Mouse (Mus musculus) midbrain, embryonic 12.5 days (tissue): Measurements from ENCODE around the gene Hipk3. TPM values are rescaled to one million over a fixed set of nuclear protein-coding genes. Genes with fewer than 3 reads are reported as not detected.

Experiments used
- ATAC-seq: fragments of 200-750 bp; cut with Nextera tagmentation; 2 replicates; pipeline ENCODE4 v1.8.0; 2017; ENCODE audit warnings: low read depth, moderate TSS enrichment, moderate library complexity; ENCODE audit not compliant: low FRiP score
- H3K27ac ChIP-seq: fragments of 300-500 bp; sonication (generic); replicated peaks from 2 replicates; pipeline ENCODE4 v1.5.1; 2016; ENCODE audit warnings: mild to moderate bottlenecking
- H3K27me3 ChIP-seq: fragments of 300-500 bp; sonication (generic); 2 replicates; pipeline ENCODE4 v1.6.1; 2016; ENCODE audit warnings: mild to moderate bottlenecking
- H3K36me3 ChIP-seq: fragments of 300-500 bp; sonication (generic); 2 replicates; pipeline ENCODE4 v1.6.1; 2016
- H3K4me1 ChIP-seq: fragments of 300-500 bp; sonication (generic); 2 replicates; pipeline ENCODE4 v1.6.1; 2016
- H3K4me2 ChIP-seq: fragments of 300-500 bp; sonication (generic); replicated peaks from 2 replicates; pipeline ENCODE4 v1.6.1; 2016; ENCODE audit warnings: mild to moderate bottlenecking, moderate library complexity
- H3K4me3 ChIP-seq: fragments of 300-500 bp; sonication (generic); 2 replicates; pipeline ENCODE4 v1.5.1; 2016; ENCODE audit warnings: mild to moderate bottlenecking
- H3K9ac ChIP-seq: fragments of 300-500 bp; sonication (generic); replicated peaks from 2 replicates; pipeline ENCODE4 v1.6.1; 2016; ENCODE audit warnings: mild to moderate bottlenecking, moderate library complexity
- H3K9me3 ChIP-seq: fragments of 300-500 bp; sonication (generic); 2 replicates; pipeline ENCODE4 v1.6.1; 2016; ENCODE audit warnings: mild to moderate bottlenecking
- WGBS: fragments of 180-500 bp; shearing (Covaris S2); methylation state at CpG from one replicate; pipeline ENCODE4 v1.1.7; 2016; 5-methylcytosine and 5-hydroxymethylcytosine counted together
- polyA plus RNA-seq: library from polyadenylated mRNA; unstranded; fragments of >200 nt; fragmentation: Nextera tagmentation; extraction: Ambion mirVana; gene quantifications from 2 replicates; pipeline ENCODE4 v1.2.1, GENCODE M21; 2016

Gene Hipk3
- polyA plus RNA-seq, 1 experiment from 2014 or later = 9.4 TPM

DNA sequence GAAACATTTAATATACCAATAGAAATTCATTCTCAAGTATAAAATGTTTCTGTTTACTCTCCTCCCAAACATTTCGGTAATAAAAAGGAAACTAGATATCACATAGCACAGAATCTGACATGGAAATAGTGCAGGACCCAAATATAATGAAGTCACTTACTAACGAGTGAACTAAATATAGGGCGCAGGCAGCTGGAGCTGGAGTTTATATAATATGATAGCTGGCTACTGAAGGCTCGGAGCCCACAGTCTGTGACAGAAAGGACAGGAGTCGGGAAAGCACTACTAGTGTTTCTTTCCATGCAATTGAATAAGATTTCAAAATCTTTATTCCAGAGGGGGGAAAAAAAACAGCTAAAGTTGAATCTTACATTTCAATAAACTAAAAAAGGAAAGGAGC is 25.8 kb downstream of the Hipk3 start:
- Histone ChIP-seq H3K9me3 (no peaks in the 10 kb centered on the region), H3K27me3 (no peaks in the 10 kb centered on the region), H3K4me1 (0 out of 2 replicates have a peak, but pooled peaks cover 6% of the 10 kb centered on the region), H3K9ac (no peak overlapping the region), H3K36me3 (0 out of 2 replicates have a peak, but pooled peaks cover 8% of the 10 kb centered on the region), H3K4me3 (no peak overlapping the region), H3K27ac (no peak overlapping the region), H3K4me2 (no peak overlapping the region)
- 89% methylated on average over 5 of the region's 5 CpGs for WGBS
- no peak for ATAC-seq

DNA sequence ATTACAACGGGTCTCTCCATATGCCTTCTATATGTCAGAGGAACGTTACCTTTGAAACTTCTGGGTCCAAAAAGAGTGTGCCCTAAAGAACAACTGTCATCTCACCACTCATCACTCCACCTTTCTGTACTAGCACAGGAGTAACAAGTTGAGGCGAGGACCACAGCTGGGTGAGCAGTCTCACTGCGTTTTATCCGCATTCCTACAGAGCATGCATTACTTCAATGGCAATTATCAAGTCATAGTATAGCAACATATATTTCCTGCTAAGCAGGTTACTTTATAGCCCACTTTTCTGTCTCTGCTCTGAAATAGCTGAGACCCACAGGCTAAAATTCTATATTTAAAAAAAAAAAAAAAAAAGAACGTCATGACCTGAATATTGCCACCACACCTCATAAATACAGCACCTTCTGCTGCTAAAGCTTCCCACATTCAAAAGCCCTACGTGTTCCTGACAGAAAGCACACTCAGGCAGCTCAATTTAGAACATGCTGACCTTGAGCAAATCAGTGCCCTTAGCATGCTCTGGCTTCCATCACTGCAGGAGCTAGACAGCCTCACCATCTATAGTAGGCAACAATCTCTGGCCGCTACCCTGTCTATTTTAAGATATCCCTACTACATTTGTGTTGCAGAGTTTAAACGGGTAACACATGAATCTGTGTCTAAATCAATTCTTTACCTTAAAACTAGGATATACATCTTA is 27.2 kb downstream of the Hipk3 start:
- H3K27me3 ChIP-seq = no peaks in the 10 kb centered on the region
- no peak overlapping the region for H3K9ac ChIP-seq
- no peak overlapping the region for H3K4me3 ChIP-seq
- 86% methylated on average over 9 of the region's 9 CpGs for WGBS
- 0 out of 2 replicates have a peak, but pooled peaks cover 6% of the 10 kb centered on the region for H3K4me1 ChIP-seq
- H3K36me3 ChIP-seq = 0 out of 2 replicates have a peak, but pooled peaks cover 8% of the 10 kb centered on the region
- no peak overlapping the region for H3K27ac ChIP-seq
- H3K4me2 ChIP-seq = no peak overlapping the region
- no peaks in the 10 kb centered on the region for H3K9me3 ChIP-seq
- no peak for ATAC-seq

DNA sequence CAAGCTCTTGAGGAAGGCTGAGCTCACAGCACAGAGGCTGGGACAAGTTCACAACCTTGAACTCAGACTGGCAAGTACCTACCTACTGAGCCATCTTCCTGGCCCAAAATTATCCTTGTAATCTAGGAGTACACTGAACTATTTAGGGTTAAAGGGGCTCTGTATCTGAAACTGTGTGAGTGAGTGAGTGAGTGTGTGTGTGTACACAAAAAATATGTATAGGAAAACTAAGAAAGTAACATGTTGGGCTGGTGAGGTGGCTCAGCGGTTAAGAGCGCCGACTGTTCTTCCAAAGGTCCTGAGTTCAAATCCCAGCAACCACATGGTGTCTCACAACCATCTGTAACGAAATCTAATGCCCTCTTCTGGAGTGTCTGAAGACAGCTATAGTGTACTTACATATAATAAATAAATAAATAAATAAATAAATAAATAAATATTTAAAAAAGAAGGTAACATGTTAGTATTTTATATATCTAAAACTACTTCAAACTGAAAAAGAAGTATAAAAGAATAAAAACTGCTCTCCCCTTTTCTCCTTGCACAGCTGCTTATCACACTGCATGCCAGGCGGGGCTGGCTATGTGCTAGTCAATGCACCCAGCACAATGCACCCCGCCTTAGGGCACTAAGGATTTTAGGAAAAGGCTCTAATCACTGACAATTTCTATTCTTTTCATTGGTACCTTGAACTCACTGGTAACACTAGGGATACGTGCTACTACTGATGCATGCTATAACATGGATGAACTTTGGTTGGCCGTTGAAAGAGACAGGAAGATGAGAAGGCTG is 28.4 kb downstream of the Hipk3 start:
- Histone ChIP-seq H3K4me2 (no peak overlapping the region), H3K9me3 (no peaks in the 10 kb centered on the region), H3K36me3 (0 out of 2 replicates have a peak, but pooled peaks cover 1% of the 10 kb centered on the region), H3K4me3 (no peak overlapping the region), H3K27ac (no peak overlapping the region), H3K9ac (no peak overlapping the region), H3K27me3 (no peaks in the 10 kb centered on the region), H3K4me1 (0 out of 2 replicates have a peak, but pooled peaks cover 6% of the 10 kb centered on the region)
- 94% methylated on average over 8 of the region's 8 CpGs for WGBS
- no peak for ATAC-seq

DNA sequence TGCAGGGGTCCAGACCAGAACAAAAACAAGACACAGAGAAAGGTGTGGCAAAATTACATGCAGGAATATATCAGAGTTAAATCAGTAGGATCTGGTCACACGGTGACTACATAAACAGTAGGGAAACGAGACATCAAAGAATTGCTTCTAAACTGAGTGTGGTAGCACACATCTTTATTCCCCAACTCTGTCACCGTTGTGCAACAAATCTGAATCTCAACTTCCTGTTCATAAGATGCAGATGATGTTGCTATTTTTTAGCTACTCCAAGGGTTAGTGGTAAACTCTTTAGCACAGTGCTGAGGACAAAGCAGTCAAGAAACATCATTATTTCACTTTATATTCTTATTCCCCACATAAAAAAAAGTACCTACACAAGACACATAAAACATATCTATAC is 34.2 kb downstream of the Hipk3 start:
- Histone ChIP-seq H3K27me3 (no peaks in the 10 kb centered on the region), H3K4me2 (no peak overlapping the region), H3K36me3 (no peaks in the 10 kb centered on the region), H3K4me1 (peaks cover 11% of the 10 kb centered on the region), H3K9me3 (no peaks in the 10 kb centered on the region), H3K4me3 (no peak overlapping the region), H3K27ac (no peak overlapping the region), H3K9ac (no peak overlapping the region)
- ATAC-seq = no peak
- 84% methylated on average over 3 of the region's 3 CpGs for WGBS

DNA sequence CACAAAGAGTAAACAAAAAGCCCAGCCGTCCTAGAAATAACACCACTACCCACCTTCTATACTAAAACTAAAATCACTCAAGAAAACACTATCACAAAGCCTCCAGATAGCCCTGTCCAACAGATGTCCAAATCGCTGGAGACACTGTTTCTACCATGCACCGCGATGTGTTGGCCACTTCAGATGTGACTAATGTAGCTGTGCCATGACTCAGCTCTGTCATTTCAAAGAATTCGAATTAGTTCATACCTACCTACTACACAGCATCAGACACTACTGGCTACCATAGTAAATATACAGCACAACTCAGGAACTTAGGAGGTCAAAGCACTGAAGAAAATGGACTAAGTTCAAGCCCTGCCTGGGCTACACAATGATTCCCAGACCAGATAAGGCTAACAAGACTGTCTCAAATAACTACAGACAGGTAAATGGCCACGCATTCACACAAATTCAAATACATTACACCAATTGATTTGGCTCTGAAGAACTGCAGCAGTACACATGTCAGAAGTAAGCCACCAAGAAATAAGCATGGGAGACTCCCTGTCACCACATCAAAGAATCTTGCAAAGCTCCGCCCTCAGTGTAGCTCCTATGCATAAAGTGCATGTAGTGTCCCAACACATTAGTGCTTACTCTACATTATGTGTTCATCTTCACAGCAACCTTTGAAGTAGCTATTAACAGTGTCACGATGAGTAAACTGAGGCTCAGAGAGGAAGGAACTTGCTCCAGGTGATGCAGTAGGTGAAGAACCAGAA is 35.5 kb downstream of the Hipk3 start:
- H3K4me3 ChIP-seq = no peak overlapping the region
- no peaks in the 10 kb centered on the region for H3K27me3 ChIP-seq
- H3K4me2 ChIP-seq = no peak overlapping the region
- H3K9me3 ChIP-seq = no peaks in the 10 kb centered on the region
- WGBS = 90% methylated on average over 8 of the region's 8 CpGs
- H3K4me1 ChIP-seq = peaks cover 12% of the 10 kb centered on the region
- no peak overlapping the region for H3K9ac ChIP-seq
- H3K36me3 ChIP-seq = no peaks in the 10 kb centered on the region
- no peak for ATAC-seq
- no peak overlapping the region for H3K27ac ChIP-seq

DNA sequence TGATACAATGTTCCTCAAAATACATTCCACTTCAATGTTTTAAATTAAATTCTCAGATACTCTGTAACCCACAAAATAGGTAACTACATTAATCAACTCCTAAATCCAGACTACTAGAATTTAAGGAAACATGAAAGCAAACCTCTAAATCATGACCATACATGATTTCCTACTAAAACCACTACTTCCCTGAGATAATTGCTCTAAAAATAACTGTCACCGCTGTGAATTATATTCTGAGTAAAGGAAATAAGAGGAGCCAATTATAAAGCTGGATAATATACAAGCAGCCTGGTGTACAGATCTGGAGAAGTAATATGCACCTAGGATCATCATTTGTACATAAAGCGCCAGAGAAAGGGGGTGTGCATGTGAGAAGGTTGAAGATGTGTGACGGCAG is 37.1 kb downstream of the Hipk3 start:
- Histone ChIP-seq H3K9me3 (no peaks in the 10 kb centered on the region), H3K27me3 (no peaks in the 10 kb centered on the region), H3K27ac (no peak overlapping the region), H3K36me3 (no peaks in the 10 kb centered on the region), H3K4me1 (peaks cover 12% of the 10 kb centered on the region), H3K4me3 (no peak overlapping the region), H3K4me2 (no peak overlapping the region), H3K9ac (no peak overlapping the region)
- no peak for ATAC-seq
- 87% methylated on average over 3 of the region's 3 CpGs for WGBS

DNA sequence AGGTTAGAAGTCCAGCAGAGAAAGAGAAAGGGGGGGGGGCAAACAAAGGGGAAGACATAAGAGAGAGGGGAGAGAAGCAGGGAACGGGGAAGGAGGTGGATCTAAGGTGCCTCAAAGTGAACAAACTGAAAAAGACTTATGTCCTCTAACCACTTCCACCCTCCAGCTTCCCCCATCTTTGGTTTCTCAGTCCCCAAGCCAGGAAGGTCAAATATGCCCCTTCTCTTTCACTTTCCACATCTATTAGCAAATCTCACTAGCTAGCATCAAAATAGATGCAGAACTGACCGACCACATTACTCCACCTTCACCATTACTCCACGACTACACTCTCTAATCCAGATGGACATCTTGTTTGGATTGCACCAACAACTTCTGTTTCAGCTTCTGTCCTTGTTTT is 43.6 kb downstream of the Hipk3 start:
- H3K9me3 ChIP-seq = no peaks in the 10 kb centered on the region
- no peak overlapping the region for H3K4me2 ChIP-seq
- no peaks in the 10 kb centered on the region for H3K27me3 ChIP-seq
- no peak for ATAC-seq
- no peak overlapping the region for H3K27ac ChIP-seq
- WGBS = 79% methylated on average over 3 of the region's 3 CpGs
- H3K9ac ChIP-seq = no peak overlapping the region
- H3K36me3 ChIP-seq = no peaks in the 10 kb centered on the region
- H3K4me3 ChIP-seq = no peak overlapping the region
- peaks cover 4% of the 10 kb centered on the region; the same call in 1 of the 2 replicates for H3K4me1 ChIP-seq

DNA sequence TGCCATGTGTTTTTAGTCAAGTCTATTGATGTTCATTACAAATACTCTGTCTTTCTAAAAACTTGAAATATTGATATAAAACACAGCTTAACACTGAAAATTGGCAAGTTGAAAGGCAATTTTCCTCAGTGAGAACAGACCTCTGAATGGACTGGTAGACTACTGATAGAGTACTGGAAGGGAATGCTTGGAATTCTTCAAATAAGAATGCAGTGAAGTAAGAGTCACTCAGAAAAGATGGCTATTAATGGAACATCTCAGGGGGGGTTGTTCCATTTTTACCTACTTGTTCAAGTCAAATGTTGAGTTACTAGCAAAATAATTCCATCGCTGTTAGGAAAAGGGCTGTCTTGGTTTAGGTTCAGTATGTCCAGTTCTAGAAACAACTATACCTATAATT is 45.1 kb downstream of the Hipk3 start:
- no peaks in the 10 kb centered on the region for H3K36me3 ChIP-seq
- H3K27ac ChIP-seq = no peak overlapping the region
- ATAC-seq = no peak
- 100% methylated on average over 1 of the region's 1 CpGs for WGBS
- H3K9me3 ChIP-seq = no peaks in the 10 kb centered on the region
- no peak overlapping the region for H3K4me2 ChIP-seq
- H3K4me1 ChIP-seq = no peaks in the 10 kb centered on the region
- no peak overlapping the region for H3K9ac ChIP-seq
- no peak overlapping the region for H3K4me3 ChIP-seq
- no peaks in the 10 kb centered on the region for H3K27me3 ChIP-seq

DNA sequence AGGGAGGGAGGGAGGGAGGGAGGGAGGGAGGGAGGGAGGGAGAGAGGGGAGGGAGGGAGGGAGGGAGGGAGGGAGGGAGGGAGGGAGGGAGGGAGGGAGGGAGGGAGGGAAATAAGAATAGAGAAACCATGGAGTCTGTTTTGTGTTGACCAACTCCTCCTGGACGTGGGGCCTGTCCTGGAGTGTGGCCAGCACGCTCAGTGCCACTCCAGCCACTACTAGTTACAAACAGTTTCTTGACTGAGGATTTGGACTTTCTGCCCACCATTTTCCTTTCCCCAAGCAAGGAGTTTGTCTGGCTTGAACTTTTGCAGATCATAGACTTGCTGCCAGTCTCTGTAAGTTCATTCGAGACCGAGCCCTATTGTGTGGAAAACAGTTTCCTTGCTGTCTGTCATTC is 46.0 kb downstream of the Hipk3 start:
- no peak overlapping the region for H3K9ac ChIP-seq
- H3K4me3 ChIP-seq = no peak overlapping the region
- no peaks in the 10 kb centered on the region for H3K9me3 ChIP-seq
- H3K27me3 ChIP-seq = no peaks in the 10 kb centered on the region
- H3K27ac ChIP-seq = no peak overlapping the region
- H3K36me3 ChIP-seq = no peaks in the 10 kb centered on the region
- no peaks in the 10 kb centered on the region for H3K4me1 ChIP-seq
- WGBS = 90% methylated on average over 4 of the region's 4 CpGs
- no peak overlapping the region for H3K4me2 ChIP-seq
- ATAC-seq = no peak

DNA sequence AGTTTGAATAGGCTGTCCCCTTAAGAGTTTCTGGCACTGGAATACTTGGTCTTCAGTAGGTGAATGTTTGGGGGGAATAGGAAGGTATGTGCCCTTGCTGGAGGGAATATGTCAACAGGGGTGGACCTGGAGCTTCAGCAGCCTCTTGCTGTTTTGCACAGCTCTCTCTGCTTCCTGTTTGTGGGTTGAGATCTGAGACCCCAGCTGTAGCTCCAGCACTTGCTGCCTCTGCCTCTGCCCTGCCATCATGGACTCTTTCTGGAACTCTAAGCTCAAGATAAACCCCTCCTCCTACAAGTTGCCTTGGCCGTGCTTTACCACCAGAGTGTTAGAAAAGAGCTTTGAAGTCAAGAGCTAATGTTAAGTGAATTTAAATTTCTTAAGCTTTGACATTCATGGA is 48.2 kb downstream of the Hipk3 start:
- 77% methylated on average over 1 of the region's 1 CpGs for WGBS
- H3K4me1 ChIP-seq = no peaks in the 10 kb centered on the region
- ATAC-seq = no peak

DNA sequence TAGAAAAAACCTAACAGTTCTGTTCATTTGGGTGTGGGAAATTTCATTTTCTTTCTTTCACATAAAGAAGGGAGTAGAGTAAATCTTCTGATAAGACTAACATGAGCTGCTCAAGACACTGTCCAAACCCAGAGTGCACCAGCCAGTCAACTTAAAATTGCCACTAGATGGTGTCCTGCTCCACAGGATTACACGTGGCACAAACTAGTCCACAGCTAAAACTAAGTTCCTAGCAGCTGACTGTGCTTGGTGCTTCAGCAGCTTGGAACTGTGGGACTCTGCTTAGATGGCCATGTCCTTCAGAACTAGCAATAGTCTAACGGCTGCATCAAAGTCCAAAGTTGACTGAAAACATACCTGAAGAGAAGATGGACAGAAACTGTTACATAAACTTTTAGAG is 49.5 kb downstream of the Hipk3 start:
- Histone ChIP-seq H3K36me3 (peaks cover 2% of the 10 kb centered on the region; the same call in 1 of the 2 replicates), H3K9me3 (no peaks in the 10 kb centered on the region), H3K4me2 (no peak overlapping the region), H3K4me3 (no peak overlapping the region), H3K4me1 (no peaks in the 10 kb centered on the region), H3K9ac (no peak overlapping the region), H3K27ac (no peak overlapping the region), H3K27me3 (no peaks in the 10 kb centered on the region)
- WGBS = 43% methylated on average over 2 of the region's 2 CpGs
- ATAC-seq = 0 out of 2 replicates have a peak, but pooled peaks have one; percentile 30

More for the DNA sequence above, 48.2 kb downstream of the Hipk3 start:
- no peak overlapping the region for H3K4me2 ChIP-seq
- H3K9me3 ChIP-seq = no peaks in the 10 kb centered on the region
- no peaks in the 10 kb centered on the region for H3K27me3 ChIP-seq
- peaks cover under 1% of the 10 kb centered on the region; the same call in 1 of the 2 replicates for H3K36me3 ChIP-seq
- H3K9ac ChIP-seq = no peak overlapping the region
- H3K27ac ChIP-seq = no peak overlapping the region
- no peak overlapping the region for H3K4me3 ChIP-seq

DNA sequence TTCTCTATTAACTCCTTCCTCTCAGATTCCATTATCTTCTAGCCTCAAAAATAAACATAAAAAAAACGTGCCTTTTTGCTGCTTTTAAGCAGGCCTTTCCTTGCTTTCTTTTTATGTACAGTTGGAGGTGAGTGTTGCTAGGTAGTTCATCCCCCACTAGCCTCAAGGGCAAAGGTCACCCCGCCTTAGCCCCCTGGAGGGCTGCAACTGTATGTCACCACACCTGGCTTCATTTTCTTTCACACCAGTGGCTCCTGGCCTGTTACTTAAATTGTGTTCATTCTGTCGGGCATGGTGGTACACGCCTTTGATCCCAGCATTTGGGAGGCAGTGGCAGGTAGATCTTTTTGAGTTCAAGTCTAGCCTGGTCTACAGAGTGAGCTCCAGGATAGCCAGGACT is 51.9 kb downstream of the Hipk3 start:
- Histone ChIP-seq H3K4me2 (no peak overlapping the region), H3K27ac (no peak overlapping the region), H3K4me1 (no peaks in the 10 kb centered on the region), H3K9me3 (no peaks in the 10 kb centered on the region), H3K9ac (no peak overlapping the region), H3K36me3 (peaks cover 2% of the 10 kb centered on the region; the same call in 1 of the 2 replicates), H3K4me3 (no peak overlapping the region), H3K27me3 (no peaks in the 10 kb centered on the region)
- no peak for ATAC-seq
- WGBS = 71% methylated on average over 4 of the region's 4 CpGs
